Mouse (Mus musculus): Measurements from ENCODE around the gene Fer. TPM values are rescaled to one million over a fixed set of nuclear protein-coding genes. Genes with fewer than 3 reads are reported as not detected.

Gene Fer
- polyA plus RNA-seq, 1 experiment: 0.56 TPM

- WGBS: 80% methylated on average over 3 of the region's 3 CpGs
Observed at GRCm38 (mm10) chr17:63980167-63980566, 117.3 kb downstream of the Fer start.

GRCm38 (mm10) chr17:63988710-63989109, 125.8 kb downstream of the Fer start:
- no peak for DNase-seq (ENCODE audit: low read depth in 1 of 2, low spot score in 2 of 2)
- Histone ChIP-seq H3K36me3 (ENCODE audit: control insufficient read depth, insufficient read depth, low read length) (no peaks in the 10 kb centered on the region), H3K27me3 (ENCODE audit: control insufficient read depth, insufficient read depth, low read length) (no peaks in the 10 kb centered on the region), H3K4me1 (ENCODE audit: control insufficient read depth, insufficient read depth, insufficient read length) (no peaks in the 10 kb centered on the region), H3K27ac (ENCODE audit: insufficient read depth, low read length) (no peak overlapping the region), H3K4me3 (ENCODE audit: extremely low read depth, insufficient read depth, insufficient read length) (no peak overlapping the region)
- TF ChIP-seq POLR2A (IDR thresholded peaks at IDR 0.05; ENCODE audit: low read depth, low read length): no peak
- TF ChIP-seq CTCF (IDR thresholded peaks at IDR 0.05; ENCODE audit: extremely low read depth, insufficient read depth, insufficient read length, insufficient replicate concordance): no peak
- 66% methylated on average over 2 of the region's 2 CpGs for WGBS

More at GRCm38 (mm10) chr17:63980167-63980566, 117.3 kb downstream of the Fer start:
- Histone ChIP-seq H3K27me3 (ENCODE audit: control insufficient read depth, insufficient read depth, low read length) (no peaks in the 10 kb centered on the region), H3K4me3 (ENCODE audit: extremely low read depth, insufficient read depth, insufficient read length) (no peak overlapping the region), H3K4me1 (ENCODE audit: control insufficient read depth, insufficient read depth, insufficient read length) (no peaks in the 10 kb centered on the region), H3K27ac (ENCODE audit: insufficient read depth, low read length) (no peak overlapping the region), H3K36me3 (ENCODE audit: control insufficient read depth, insufficient read depth, low read length) (no peaks in the 10 kb centered on the region)
- no peak for TF ChIP-seq POLR2A (IDR thresholded peaks at IDR 0.05; ENCODE audit: low read depth, low read length)
- no peak for TF ChIP-seq CTCF (IDR thresholded peaks at IDR 0.05; ENCODE audit: extremely low read depth, insufficient read depth, insufficient read length, insufficient replicate concordance)
- DNase-seq (ENCODE audit: low read depth in 1 of 2, low spot score in 2 of 2): no peak

GRCm38 (mm10) chr17:63991160-63991559, 128.3 kb downstream of the Fer start:
- Histone ChIP-seq H3K4me3 (ENCODE audit: extremely low read depth, insufficient read depth, insufficient read length) (no peak overlapping the region), H3K4me1 (ENCODE audit: control insufficient read depth, insufficient read depth, insufficient read length) (no peaks in the 10 kb centered on the region), H3K27me3 (ENCODE audit: control insufficient read depth, insufficient read depth, low read length) (no peaks in the 10 kb centered on the region), H3K36me3 (ENCODE audit: control insufficient read depth, insufficient read depth, low read length) (no peaks in the 10 kb centered on the region), H3K27ac (ENCODE audit: insufficient read depth, low read length) (no peak overlapping the region)
- no peak for TF ChIP-seq POLR2A (IDR thresholded peaks at IDR 0.05; ENCODE audit: low read depth, low read length)
- no peak for TF ChIP-seq CTCF (IDR thresholded peaks at IDR 0.05; ENCODE audit: extremely low read depth, insufficient read depth, insufficient read length, insufficient replicate concordance)
- DNase-seq (ENCODE audit: low read depth in 1 of 2, low spot score in 2 of 2): no peak
- 92% methylated on average over 3 of the region's 3 CpGs for WGBS

GRCm38 (mm10) chr17:63995921-63996320, 133.1 kb downstream of the Fer start:
- 82% methylated on average over 1 of the region's 1 CpGs for WGBS
- H3K27me3 ChIP-seq (ENCODE audit: control insufficient read depth, insufficient read depth, low read length): no peaks in the 10 kb centered on the region
- no peak overlapping the region for H3K27ac ChIP-seq (ENCODE audit: insufficient read depth, low read length)
- no peaks in the 10 kb centered on the region for H3K4me1 ChIP-seq (ENCODE audit: control insufficient read depth, insufficient read depth, insufficient read length)
- TF ChIP-seq POLR2A (IDR thresholded peaks at IDR 0.05; ENCODE audit: low read depth, low read length) (no peak), CTCF (IDR thresholded peaks at IDR 0.05; ENCODE audit: extremely low read depth, insufficient read depth, insufficient read length, insufficient replicate concordance) (no peak)
- no peaks in the 10 kb centered on the region for H3K36me3 ChIP-seq (ENCODE audit: control insufficient read depth, insufficient read depth, low read length)
- no peak for DNase-seq (ENCODE audit: low read depth in 1 of 2, low spot score in 2 of 2)
- no peak overlapping the region for H3K4me3 ChIP-seq (ENCODE audit: extremely low read depth, insufficient read depth, insufficient read length)

GRCm38 (mm10) chr17:63997643-63998042, 134.8 kb downstream of the Fer start:
- DNase-seq (ENCODE audit: low read depth in 1 of 2, low spot score in 2 of 2): no peak
- 91% methylated on average over 6 of the region's 6 CpGs for WGBS
- no peaks in the 10 kb centered on the region for H3K27me3 ChIP-seq (ENCODE audit: control insufficient read depth, insufficient read depth, low read length)
- no peak overlapping the region for H3K27ac ChIP-seq (ENCODE audit: insufficient read depth, low read length)
- no peak overlapping the region for H3K4me3 ChIP-seq (ENCODE audit: extremely low read depth, insufficient read depth, insufficient read length)
- no peaks in the 10 kb centered on the region for H3K36me3 ChIP-seq (ENCODE audit: control insufficient read depth, insufficient read depth, low read length)
- TF ChIP-seq POLR2A (IDR thresholded peaks at IDR 0.05; ENCODE audit: low read depth, low read length) (no peak), CTCF (IDR thresholded peaks at IDR 0.05; ENCODE audit: extremely low read depth, insufficient read depth, insufficient read length, insufficient replicate concordance) (no peak)
- no peaks in the 10 kb centered on the region for H3K4me1 ChIP-seq (ENCODE audit: control insufficient read depth, insufficient read depth, insufficient read length)

GRCm38 (mm10) chr17:64003444-64003843, 140.6 kb downstream of the Fer start:
- Histone ChIP-seq H3K4me1 (ENCODE audit: control insufficient read depth, insufficient read depth, insufficient read length) (no peaks in the 10 kb centered on the region), H3K36me3 (ENCODE audit: control insufficient read depth, insufficient read depth, low read length) (no peaks in the 10 kb centered on the region), H3K4me3 (ENCODE audit: extremely low read depth, insufficient read depth, insufficient read length) (no peak overlapping the region), H3K27me3 (ENCODE audit: control insufficient read depth, insufficient read depth, low read length) (no peaks in the 10 kb centered on the region), H3K27ac (ENCODE audit: insufficient read depth, low read length) (no peak overlapping the region)
- TF ChIP-seq POLR2A (IDR thresholded peaks at IDR 0.05; ENCODE audit: low read depth, low read length): no peak
- no peak for TF ChIP-seq CTCF (IDR thresholded peaks at IDR 0.05; ENCODE audit: extremely low read depth, insufficient read depth, insufficient read length, insufficient replicate concordance)
- DNase-seq (ENCODE audit: low read depth in 1 of 2, low spot score in 2 of 2): no peak
- 90% methylated on average over 13 of the region's 13 CpGs for WGBS

- Histone ChIP-seq H3K27ac (ENCODE audit: insufficient read depth, low read length) (no peak overlapping the region), H3K4me3 (ENCODE audit: extremely low read depth, insufficient read depth, insufficient read length) (no peak overlapping the region), H3K27me3 (ENCODE audit: control insufficient read depth, insufficient read depth, low read length) (no peaks in the 10 kb centered on the region), H3K4me1 (ENCODE audit: control insufficient read depth, insufficient read depth, insufficient read length) (no peaks in the 10 kb centered on the region), H3K36me3 (ENCODE audit: control insufficient read depth, insufficient read depth, low read length) (no peaks in the 10 kb centered on the region)
- DNase-seq (ENCODE audit: low read depth in 1 of 2, low spot score in 2 of 2): no peak
- TF ChIP-seq POLR2A (IDR thresholded peaks at IDR 0.05; ENCODE audit: low read depth, low read length) (no peak), CTCF (IDR thresholded peaks at IDR 0.05; ENCODE audit: extremely low read depth, insufficient read depth, insufficient read length, insufficient replicate concordance) (no peak)
- 85% methylated on average over 4 of the region's 4 CpGs for WGBS
Observed at GRCm38 (mm10) chr17:64005575-64006249, 142.8 kb downstream of the Fer start.

Data from spleen, adult 2 months (tissue).